Mouse (Mus musculus): ENCODE measurements around the gene Gpx3. TPM values are rescaled to one million over a fixed set of nuclear protein-coding genes. Genes with fewer than 3 reads are reported as not detected.

Gpx3 gene
- polyA plus RNA-seq, 1 experiment from 2014 or later = 18.0 TPM

- WGBS = 89% methylated on average over 8 of the region's 8 CpGs
- Histone ChIP-seq H3K4me1 (replicated peaks; ENCODE audit: control insufficient read depth, insufficient read depth, low read length) (no peaks in the 10 kb centered on the region), H3K27me3 (replicated peaks; ENCODE audit: control insufficient read depth, insufficient read depth, low read length) (no peaks in the 10 kb centered on the region), H3K27ac (ENCODE audit: low read length) (no peak overlapping the region), H3K4me3 (replicated peaks; ENCODE audit: low read length) (no peak overlapping the region), H3K9me3 (ENCODE audit: control insufficient read depth, low read length) (no peaks in the 10 kb centered on the region), H3K4me2 (ENCODE audit: low read length) (no peak overlapping the region), H3K36me3 (ENCODE audit: control insufficient read depth, insufficient read depth) (0 out of 2 replicates have a peak, but pooled peaks cover 5% of the 10 kb centered on the region), H3K9ac (replicated peaks; ENCODE audit: low read depth, low read length) (no peak overlapping the region)
- ATAC-seq = no peak
Measured at GRCm38 (mm10) chr11:54929744-54930143, 27.5 kb downstream of the Gpx3 start.

- 0 out of 2 replicates have a peak, but pooled peaks cover 5% of the 10 kb centered on the region for H3K36me3 ChIP-seq (ENCODE audit: control insufficient read depth, insufficient read depth)
- H3K4me2 ChIP-seq (ENCODE audit: low read length) = no peak overlapping the region
- H3K9me3 ChIP-seq (ENCODE audit: control insufficient read depth, low read length) = no peaks in the 10 kb centered on the region
- H3K27me3 ChIP-seq (replicated peaks; ENCODE audit: control insufficient read depth, insufficient read depth, low read length) = no peaks in the 10 kb centered on the region
- H3K4me1 ChIP-seq (replicated peaks; ENCODE audit: control insufficient read depth, insufficient read depth, low read length) = no peaks in the 10 kb centered on the region
- H3K4me3 ChIP-seq (replicated peaks; ENCODE audit: low read length) = no peak overlapping the region
- ATAC-seq = no peak
- 67% methylated on average over 7 of the region's 7 CpGs for WGBS
- no peak overlapping the region for H3K9ac ChIP-seq (replicated peaks; ENCODE audit: low read depth, low read length)
- H3K27ac ChIP-seq (ENCODE audit: low read length) = no peak overlapping the region
Measured at GRCm38 (mm10) chr11:54930318-54930979, 28.2 kb downstream of the Gpx3 start.

GRCm38 (mm10) chr11:54931405-54932093, 29.3 kb downstream of the Gpx3 start:
- no peak overlapping the region for H3K27ac ChIP-seq (ENCODE audit: low read length)
- peaks cover 8% of the 10 kb centered on the region; the same call in 1 of the 2 replicates for H3K4me1 ChIP-seq (replicated peaks; ENCODE audit: control insufficient read depth, insufficient read depth, low read length)
- H3K4me3 ChIP-seq (replicated peaks; ENCODE audit: low read length) = no peak overlapping the region
- ATAC-seq = no peak
- H3K36me3 ChIP-seq (ENCODE audit: control insufficient read depth, insufficient read depth) = 0 out of 2 replicates have a peak, but pooled peaks cover 3% of the 10 kb centered on the region
- H3K9ac ChIP-seq (replicated peaks; ENCODE audit: low read depth, low read length) = no peak overlapping the region
- H3K27me3 ChIP-seq (replicated peaks; ENCODE audit: control insufficient read depth, insufficient read depth, low read length) = no peaks in the 10 kb centered on the region
- 62% methylated on average over 5 of the region's 5 CpGs for WGBS
- no peaks in the 10 kb centered on the region for H3K9me3 ChIP-seq (ENCODE audit: control insufficient read depth, low read length)
- H3K4me2 ChIP-seq (ENCODE audit: low read length) = no peak overlapping the region

GRCm38 (mm10) chr11:54932540-54932939, 30.3 kb downstream of the Gpx3 start:
- no peak for ATAC-seq
- Histone ChIP-seq H3K4me2 (ENCODE audit: low read length) (no peak overlapping the region), H3K9me3 (ENCODE audit: control insufficient read depth, low read length) (no peaks in the 10 kb centered on the region), H3K27ac (ENCODE audit: low read length) (no peak overlapping the region), H3K36me3 (ENCODE audit: control insufficient read depth, insufficient read depth) (0 out of 2 replicates have a peak, but pooled peaks cover 3% of the 10 kb centered on the region), H3K27me3 (replicated peaks; ENCODE audit: control insufficient read depth, insufficient read depth, low read length) (no peaks in the 10 kb centered on the region), H3K4me1 (replicated peaks; ENCODE audit: control insufficient read depth, insufficient read depth, low read length) (peaks cover 8% of the 10 kb centered on the region; the same call in 1 of the 2 replicates), H3K4me3 (replicated peaks; ENCODE audit: low read length) (no peak overlapping the region), H3K9ac (replicated peaks; ENCODE audit: low read depth, low read length) (no peak overlapping the region)
- 91% methylated on average over 6 of the region's 6 CpGs for WGBS

GRCm38 (mm10) chr11:54934198-54934597, 31.9 kb downstream of the Gpx3 start:
- H3K36me3 ChIP-seq (ENCODE audit: control insufficient read depth, insufficient read depth) = peaks cover 3% of the 10 kb centered on the region; the same call in 1 of the 2 replicates
- no peaks in the 10 kb centered on the region for H3K27me3 ChIP-seq (replicated peaks; ENCODE audit: control insufficient read depth, insufficient read depth, low read length)
- peaks cover 8% of the 10 kb centered on the region; the same call in 1 of the 2 replicates for H3K4me1 ChIP-seq (replicated peaks; ENCODE audit: control insufficient read depth, insufficient read depth, low read length)
- no peak for ATAC-seq
- 95% methylated on average over 7 of the region's 7 CpGs for WGBS
- H3K4me3 ChIP-seq (replicated peaks; ENCODE audit: low read length) = no peak overlapping the region
- H3K4me2 ChIP-seq (ENCODE audit: low read length) = no peak overlapping the region
- no peak overlapping the region for H3K27ac ChIP-seq (ENCODE audit: low read length)
- no peak overlapping the region for H3K9ac ChIP-seq (replicated peaks; ENCODE audit: low read depth, low read length)
- H3K9me3 ChIP-seq (ENCODE audit: control insufficient read depth, low read length) = no peaks in the 10 kb centered on the region

- Histone ChIP-seq H3K27me3 (replicated peaks; ENCODE audit: control insufficient read depth, insufficient read depth, low read length) (no peaks in the 10 kb centered on the region), H3K9ac (replicated peaks; ENCODE audit: low read depth, low read length) (peak overlapping the region; percentile 22; the same call in 1 of the 2 replicates), H3K27ac (ENCODE audit: low read length) (no peak overlapping the region), H3K36me3 (ENCODE audit: control insufficient read depth, insufficient read depth) (peaks cover 3% of the 10 kb centered on the region; the same call in 1 of the 2 replicates), H3K4me2 (ENCODE audit: low read length) (no peak overlapping the region), H3K4me1 (replicated peaks; ENCODE audit: control insufficient read depth, insufficient read depth, low read length) (peaks cover 8% of the 10 kb centered on the region; the same call in 1 of the 2 replicates), H3K9me3 (ENCODE audit: control insufficient read depth, low read length) (no peaks in the 10 kb centered on the region), H3K4me3 (replicated peaks; ENCODE audit: low read length) (no peak overlapping the region)
- no peak for ATAC-seq
- 39% methylated on average over 12 of the region's 12 CpGs for WGBS
Measured at GRCm38 (mm10) chr11:54936035-54936770, 34.0 kb downstream of the Gpx3 start.

- WGBS = 79% methylated on average over 3 of the region's 3 CpGs
- no peaks in the 10 kb centered on the region for H3K27me3 ChIP-seq (replicated peaks; ENCODE audit: control insufficient read depth, insufficient read depth, low read length)
- no peak overlapping the region for H3K9ac ChIP-seq (replicated peaks; ENCODE audit: low read depth, low read length)
- no peak overlapping the region for H3K4me2 ChIP-seq (ENCODE audit: low read length)
- no peaks in the 10 kb centered on the region for H3K9me3 ChIP-seq (ENCODE audit: control insufficient read depth, low read length)
- H3K4me1 ChIP-seq (replicated peaks; ENCODE audit: control insufficient read depth, insufficient read depth, low read length) = peaks cover 8% of the 10 kb centered on the region; the same call in 1 of the 2 replicates
- ATAC-seq = no peak
- H3K4me3 ChIP-seq (replicated peaks; ENCODE audit: low read length) = no peak overlapping the region
- no peak overlapping the region for H3K27ac ChIP-seq (ENCODE audit: low read length)
- H3K36me3 ChIP-seq (ENCODE audit: control insufficient read depth, insufficient read depth) = peaks cover 3% of the 10 kb centered on the region; the same call in 1 of the 2 replicates
Measured at GRCm38 (mm10) chr11:54936771-54937140, 34.5 kb downstream of the Gpx3 start.

GRCm38 (mm10) chr11:54939501-54939900, 37.2 kb downstream of the Gpx3 start:
- Histone ChIP-seq H3K9ac (replicated peaks; ENCODE audit: low read depth, low read length) (no peak overlapping the region), H3K4me3 (replicated peaks; ENCODE audit: low read length) (no peak overlapping the region), H3K27ac (ENCODE audit: low read length) (no peak overlapping the region), H3K27me3 (replicated peaks; ENCODE audit: control insufficient read depth, insufficient read depth, low read length) (no peaks in the 10 kb centered on the region), H3K4me1 (replicated peaks; ENCODE audit: control insufficient read depth, insufficient read depth, low read length) (peaks cover 8% of the 10 kb centered on the region; the same call in 1 of the 2 replicates), H3K9me3 (ENCODE audit: control insufficient read depth, low read length) (no peaks in the 10 kb centered on the region), H3K36me3 (ENCODE audit: control insufficient read depth, insufficient read depth) (no peaks in the 10 kb centered on the region; the same call in 1 of the 2 replicates), H3K4me2 (ENCODE audit: low read length) (no peak overlapping the region)
- WGBS = 90% methylated on average over 8 of the region's 8 CpGs
- ATAC-seq = no peak

GRCm38 (mm10) chr11:54940056-54940455, 37.8 kb downstream of the Gpx3 start:
- Histone ChIP-seq H3K36me3 (ENCODE audit: control insufficient read depth, insufficient read depth) (no peaks in the 10 kb centered on the region; the same call in 1 of the 2 replicates), H3K4me3 (replicated peaks; ENCODE audit: low read length) (no peak overlapping the region), H3K27ac (ENCODE audit: low read length) (no peak overlapping the region), H3K9me3 (ENCODE audit: control insufficient read depth, low read length) (no peaks in the 10 kb centered on the region), H3K4me1 (replicated peaks; ENCODE audit: control insufficient read depth, insufficient read depth, low read length) (peaks cover 8% of the 10 kb centered on the region; the same call in 1 of the 2 replicates), H3K27me3 (replicated peaks; ENCODE audit: control insufficient read depth, insufficient read depth, low read length) (no peaks in the 10 kb centered on the region), H3K9ac (replicated peaks; ENCODE audit: low read depth, low read length) (no peak overlapping the region), H3K4me2 (ENCODE audit: low read length) (no peak overlapping the region)
- WGBS = 70% methylated on average over 7 of the region's 7 CpGs
- no peak for ATAC-seq
